Mouse (Mus musculus): ENCODE measurements around the gene Svop. TPM values are rescaled to one million over a fixed set of nuclear protein-coding genes. Genes with fewer than 3 reads are reported as not detected.

Svop gene
- total and polyA plus RNA-seq, 3 experiments = not detected

GRCm38 (mm10) chr5:113996458-113996857 lies 94.9 kb downstream of the Svop start:
- no peak for DNase-seq (ENCODE audit: low read depth, low spot score)
- Histone ChIP-seq H3K27ac (ENCODE audit: control insufficient read depth, low read depth, low read length) (no peak overlapping the region), H3K79me2 (ENCODE audit: control insufficient read depth, insufficient read depth, low read length, poor library complexity) (peaks cover 4% of the 10 kb centered on the region; the same call in 1 of the 2 replicates), H3K27me3 (ENCODE audit: control insufficient read depth in 1 of 2, insufficient read depth in 2 of 2, low read length in 2 of 2) (no peaks in the 10 kb centered on the region), H3K9me3 (replicated peaks; ENCODE audit: insufficient read depth, low read length) (no peaks in the 10 kb centered on the region), H3K9ac (ENCODE audit: control insufficient read depth, low read depth, low read length, poor library complexity, severe bottlenecking) (no peak overlapping the region), H3K4me1 (ENCODE audit: control insufficient read depth in 1 of 2, insufficient read depth in 2 of 2, low read length in 2 of 2) (peaks cover 3 to 9% of the 10 kb centered on the region in 2 experiments), H3K4me3 (ENCODE audit: control insufficient read depth in 1 of 2, insufficient read depth in 1 of 2, low read depth in 2 of 2, low read length in 2 of 2) (no peak overlapping the region), H3K36me3 (ENCODE audit: control insufficient read depth in 1 of 2, insufficient read depth in 2 of 2, low read length in 2 of 2) (no peaks in the 10 kb centered on the region; a peak in 1 of 4 replicates)
- no peak for TF ChIP-seq NRF1 (IDR thresholded peaks at IDR 0.05; ENCODE audit: insufficient read depth, low read depth, low read length, poor library complexity, severe bottlenecking)
- no peak for TF ChIP-seq HCFC1 (IDR thresholded peaks at IDR 0.05; ENCODE audit: low read depth, low read length)
- no peak for TF ChIP-seq ZKSCAN1 (IDR thresholded peaks at IDR 0.05; ENCODE audit: low read depth, low read length)
- no peak for TF ChIP-seq CHD2 (IDR thresholded peaks at IDR 0.05; ENCODE audit: low read length)
- TF ChIP-seq MYB (IDR thresholded peaks at IDR 0.05; ENCODE audit: low read depth, low read length) = no peak
- no peak for TF ChIP-seq MAX (IDR thresholded peaks at IDR 0.05; ENCODE audit: low read length)
- no peak for TF ChIP-seq MAZ (IDR thresholded peaks at IDR 0.05; ENCODE audit: low read depth, low read length)
- no peak for TF ChIP-seq TCF12 (IDR thresholded peaks at IDR 0.05; ENCODE audit: low read depth, low read length)
- TF ChIP-seq USF2 (IDR thresholded peaks at IDR 0.05; ENCODE audit: borderline replicate concordance in 1 of 2, insufficient read depth in 1 of 2, low read depth in 1 of 2, low read length in 2 of 2) = no peak
- no peak for TF ChIP-seq GABPA (IDR thresholded peaks at IDR 0.05; ENCODE audit: low read depth, low read length)
- TF ChIP-seq USF1 (IDR thresholded peaks at IDR 0.05; ENCODE audit: low read depth, low read length) = no peak
- TF ChIP-seq GATA1 (IDR thresholded peaks at IDR 0.05; ENCODE audit: low read depth, low read length) = no peak
- TF ChIP-seq CHD1 (IDR thresholded peaks at IDR 0.05; ENCODE audit: low read depth, low read length) = no peak
- TF ChIP-seq POLR2AphosphoS2 (IDR thresholded peaks at IDR 0.05; ENCODE audit: low read length) = no peak
- no peak for TF ChIP-seq UBTF (IDR thresholded peaks at IDR 0.05; ENCODE audit: borderline replicate concordance, insufficient read depth, low read depth, low read length)

- no peaks in the 10 kb centered on the region; a peak in 1 of 4 replicates for H3K36me3 ChIP-seq (ENCODE audit: control insufficient read depth in 1 of 2, insufficient read depth in 2 of 2, low read length in 2 of 2)
- H3K9me3 ChIP-seq (replicated peaks; ENCODE audit: insufficient read depth, low read length) = no peaks in the 10 kb centered on the region
- H3K79me2 ChIP-seq (ENCODE audit: control insufficient read depth, insufficient read depth, low read length, poor library complexity) = peaks cover 4% of the 10 kb centered on the region; the same call in 1 of the 2 replicates
- no peaks in the 10 kb centered on the region for H3K27me3 ChIP-seq (ENCODE audit: control insufficient read depth in 1 of 2, insufficient read depth in 2 of 2, low read length in 2 of 2)
- peak within 1 kb of the TSS; percentile 34 for H3K27ac ChIP-seq (ENCODE audit: control insufficient read depth, low read depth, low read length)
- H3K9ac ChIP-seq (ENCODE audit: control insufficient read depth, low read depth, low read length, poor library complexity, severe bottlenecking) = peak within 1 kb of the TSS; percentile 89
- peaks cover 3 to 4% of the 10 kb centered on the region in 2 experiments for H3K4me1 ChIP-seq (ENCODE audit: control insufficient read depth in 1 of 2, insufficient read depth in 2 of 2, low read length in 2 of 2)
- DNase-seq (ENCODE audit: low read depth, low spot score) = peak; percentile 83
- H3K4me3 ChIP-seq (ENCODE audit: control insufficient read depth in 1 of 2, insufficient read depth in 1 of 2, low read depth in 2 of 2, low read length in 2 of 2) = peak within 1 kb of the TSS; percentile 70 to 71
- no peak for TF ChIP-seq USF1 (IDR thresholded peaks at IDR 0.05; ENCODE audit: low read depth, low read length)
- no peak for TF ChIP-seq MYC (IDR thresholded peaks at IDR 0.05; ENCODE audit: low read depth, low read length)
- TF ChIP-seq ZMIZ1 (IDR thresholded peaks at IDR 0.05; ENCODE audit: low read depth, low read length) = peak; percentile 60; the same call in 1 of the 2 replicates
- peak; percentile 78 for TF ChIP-seq NRF1 (IDR thresholded peaks at IDR 0.05; ENCODE audit: insufficient read depth, low read depth, low read length, poor library complexity, severe bottlenecking)
- no peak for TF ChIP-seq MAFK (IDR thresholded peaks at IDR 0.05; ENCODE audit: borderline replicate concordance, low read depth, low read length)
- no peak for TF ChIP-seq ZNF384 (IDR thresholded peaks at IDR 0.05; ENCODE audit: low read depth, low read length)
- peak; percentile 42; the same call in 1 of the 2 replicates for TF ChIP-seq NELFE (IDR thresholded peaks at IDR 0.05; ENCODE audit: low read depth, low read length)
- peak; percentile 31; the same call in 1 of the 2 replicates for TF ChIP-seq HCFC1 (IDR thresholded peaks at IDR 0.05; ENCODE audit: low read depth, low read length)
- no peak for TF ChIP-seq RAD21 (IDR thresholded peaks at IDR 0.05; ENCODE audit: low read depth, low read length)
- TF ChIP-seq TCF12 (IDR thresholded peaks at IDR 0.05; ENCODE audit: low read depth, low read length) = no peak
- TF ChIP-seq RCOR1 (IDR thresholded peaks at IDR 0.05; ENCODE audit: low read depth, low read length) = no peak
- TF ChIP-seq POLR2AphosphoS5 (IDR thresholded peaks at IDR 0.05; ENCODE audit: borderline replicate concordance, low read depth, low read length) = no peak
- 0 out of 4 replicates have a peak, but pooled peaks of 1 of the 2 experiments have one; percentile 17 for TF ChIP-seq EP300 (IDR thresholded peaks at IDR 0.05; ENCODE audit: low read depth in 1 of 2, low read length in 2 of 2)
- TF ChIP-seq GATA1 (IDR thresholded peaks at IDR 0.05; ENCODE audit: low read depth, low read length) = no peak
- peak; percentile 85; the same call in 1 of the 2 replicates for TF ChIP-seq MAZ (IDR thresholded peaks at IDR 0.05; ENCODE audit: low read depth, low read length)
- TF ChIP-seq TAL1 (IDR thresholded peaks at IDR 0.05; ENCODE audit: low read length) = no peak
- TF ChIP-seq CHD2 (IDR thresholded peaks at IDR 0.05; ENCODE audit: low read length) = no peak
- no peak for TF ChIP-seq CTCF (IDR thresholded peaks at IDR 0.05 in 2 of 3, conservative IDR thresholded peaks at IDR 0.05 in 1 of 3; ENCODE audit: control insufficient read depth in 1 of 3, insufficient read depth in 1 of 3, low read depth in 2 of 3, low read length in 3 of 3, poor library complexity in 1 of 3, severe bottlenecking in 1 of 3)
- TF ChIP-seq JUND (IDR thresholded peaks at IDR 0.05; ENCODE audit: low read depth, low read length) = no peak
These were observed 97.6 kb downstream of the Svop start, which contains the start of gene Ssh1 for GRCm38 (mm10) chr5:113993487-113994465. Gene Ssh1, minus strand, starts transcription at chr5:113993894.
